Mouse (Mus musculus) CH12.LX (cell line): ENCODE data around the gene Tmc7.

Experiments used
- BHLHE40 ChIP-seq: IDR thresholded peaks from 2 replicates; pipeline ENCODE4 v1.6.1; 2011; ENCODE audit warnings: mild to moderate bottlenecking, low read depth, low read length, improper control_type of control experiment
- CTCF ChIP-seq, 2 experiments: IDR thresholded peaks in 1 of 2; conservative IDR thresholded peaks in 1 of 2; 2 replicates each; pipeline ENCODE4 v1.5.1; 2011 to 2012; ENCODE audit warnings: low read depth in 2 of 2, low read length in 2 of 2, improper control_type of control experiment in 1 of 2, inconsistent platforms in 1 of 2, mild to moderate bottlenecking in 1 of 2, moderate library complexity in 1 of 2
- EP300 ChIP-seq: IDR thresholded peaks from 2 replicates; pipeline ENCODE4 v1.6.1; 2011; ENCODE audit warnings: low read length, improper control_type of control experiment
- MEF2A ChIP-seq: IDR thresholded peaks from 2 replicates; pipeline ENCODE4 v1.6.1; 2014; ENCODE audit warnings: low read depth, mild to moderate bottlenecking, inconsistent platforms, low read length, improper control_type of control experiment, borderline replicate concordance
- NELFE ChIP-seq: IDR thresholded peaks from 2 replicates; pipeline ENCODE4 v1.6.1; 2011; ENCODE audit warnings: low read depth, low read length, improper control_type of control experiment
- POLR2A ChIP-seq: IDR thresholded peaks from 2 replicates; pipeline ENCODE4 v1.6.1; 2011; ENCODE audit warnings: low read depth, mild to moderate bottlenecking, improper control_type of control experiment, low read length
- POLR2AphosphoS2 ChIP-seq: IDR thresholded peaks from 2 replicates; pipeline ENCODE4 v1.6.1; 2011; ENCODE audit warnings: low read depth, low read length, improper control_type of control experiment
- RCOR1 ChIP-seq: conservative IDR thresholded peaks from 2 replicates; pipeline ENCODE4 v1.6.1; 2012; ENCODE audit warnings: low read depth, mild to moderate bottlenecking, inconsistent platforms, low read length, improper control_type of control experiment
- SMC3 ChIP-seq: IDR thresholded peaks from 2 replicates; pipeline ENCODE4 v1.6.1; 2011; ENCODE audit warnings: low read depth, low read length, improper control_type of control experiment
- TBP ChIP-seq: conservative IDR thresholded peaks from 2 replicates; pipeline ENCODE4 v1.6.1; 2011; ENCODE audit warnings: low read depth, low read length, improper control_type of control experiment
- TCF12 ChIP-seq: IDR thresholded peaks from 2 replicates; pipeline ENCODE4 v1.6.1; 2014; ENCODE audit warnings: low read depth, mild to moderate bottlenecking, inconsistent platforms, low read length, improper control_type of control experiment
- ZC3H11A ChIP-seq: IDR thresholded peaks from 2 replicates; pipeline ENCODE4 v1.6.1; 2012; ENCODE audit warnings: low read depth, mild to moderate bottlenecking, inconsistent platforms, low read length, improper control_type of control experiment

GRCm38 (mm10) chr7:118611185-118611749, 26.7 kb upstream of the Tmc7 start:
- TF ChIP-seq TCF12 = no peak
- TF ChIP-seq RCOR1 = no peak
- no peak for TF ChIP-seq SMC3
- TF ChIP-seq TBP = no peak
- TF ChIP-seq CTCF (conservative IDR thresholded peaks at IDR 0.05 in 1 of 2, IDR thresholded peaks at IDR 0.05 in 1 of 2; ENCODE audit: low read depth in 2 of 2, low read length in 2 of 2) = no peak
- TF ChIP-seq ZC3H11A = no peak
- no peak for TF ChIP-seq NELFE
- no peak for TF ChIP-seq POLR2A
- TF ChIP-seq MEF2A = no peak
- TF ChIP-seq EP300 = no peak
- TF ChIP-seq BHLHE40 = no peak
- no peak for TF ChIP-seq POLR2AphosphoS2
